Mouse (Mus musculus) embryo, embryonic 9.5 days (tissue): ENCODE data around the gene Tlk1.
"Not testable (repeated sequence)": the region's sequence is repeated elsewhere in the genome, so short reads cannot be mapped to it uniquely, and the experiment has no call there.

Experiments used
- DNase-seq: peaks from one replicate; pipeline ENCODE4 v3.0.0-alpha.2; 2017; ENCODE audit errors: extremely low spot score

Tlk1 gene

DNA sequence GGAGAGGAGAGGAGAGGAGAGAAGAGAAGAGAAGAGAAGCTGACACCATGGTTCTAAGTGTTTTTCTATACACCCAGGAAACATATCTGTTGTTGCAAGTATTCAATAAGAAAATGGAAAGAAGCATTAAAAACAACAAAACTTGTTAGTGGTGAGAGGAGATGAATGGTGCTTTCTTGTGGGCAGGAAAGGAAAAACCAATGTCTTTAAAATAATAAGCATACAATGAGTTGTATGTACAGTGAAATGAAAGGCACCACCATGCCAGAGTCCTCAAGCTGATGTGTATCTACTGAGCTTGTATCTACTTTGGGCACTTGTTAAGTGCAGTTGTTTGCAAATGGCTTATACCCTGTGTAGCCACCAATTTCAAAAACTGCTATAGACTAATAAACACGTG is 7.7 kb upstream of the Tlk1 start:
- DNase-seq: no peak

DNA sequence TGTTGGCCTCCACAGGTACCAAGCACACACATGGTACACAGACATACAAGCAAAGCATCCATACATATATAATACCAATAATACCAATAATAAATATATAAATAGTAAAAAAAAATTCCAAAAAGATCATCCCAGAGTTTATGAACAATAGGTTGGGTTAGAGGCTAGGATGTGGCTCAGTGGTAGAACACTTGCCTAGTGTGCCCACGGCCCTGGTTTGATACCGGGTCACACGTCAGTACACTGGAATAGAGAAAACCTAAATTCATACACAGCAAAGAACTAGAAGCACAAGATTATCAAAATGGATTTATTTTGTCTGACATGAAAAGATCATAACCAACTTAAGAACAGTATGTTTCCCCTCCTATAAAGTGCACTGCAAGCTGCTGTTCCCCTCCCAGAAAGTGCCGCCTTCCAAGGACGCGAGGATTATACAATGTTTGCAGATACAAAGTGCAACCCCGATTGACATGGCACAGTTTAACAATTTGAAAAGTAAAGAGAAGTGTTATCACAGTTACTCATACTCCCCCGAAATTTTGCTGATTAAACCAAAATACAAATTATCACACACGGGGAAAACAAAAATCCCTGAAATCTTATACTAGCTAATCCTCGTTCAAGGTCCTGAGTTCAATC is 6.3 kb upstream of the Tlk1 start:
- DNase-seq: no peak

DNA sequence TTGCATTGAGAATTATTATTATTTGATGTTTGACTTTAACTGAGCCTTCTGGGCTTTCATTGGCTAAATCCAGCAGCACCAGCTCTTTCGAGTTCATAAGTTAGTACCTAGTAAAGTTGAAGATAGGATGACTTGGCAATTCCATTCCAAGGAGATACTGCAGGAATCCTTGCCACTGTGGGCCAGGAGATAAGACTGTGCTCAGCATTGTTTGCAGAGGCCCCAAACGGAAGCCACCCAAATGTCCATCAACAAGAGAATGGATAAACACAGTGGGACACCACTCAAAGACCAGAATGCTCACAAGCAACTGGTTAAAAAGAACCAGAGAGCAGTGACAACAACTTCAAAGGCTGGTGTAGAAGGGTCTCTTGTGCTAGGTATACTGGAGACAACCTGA is 5.2 kb upstream of the Tlk1 start:
- DNase-seq: no peak

DNA sequence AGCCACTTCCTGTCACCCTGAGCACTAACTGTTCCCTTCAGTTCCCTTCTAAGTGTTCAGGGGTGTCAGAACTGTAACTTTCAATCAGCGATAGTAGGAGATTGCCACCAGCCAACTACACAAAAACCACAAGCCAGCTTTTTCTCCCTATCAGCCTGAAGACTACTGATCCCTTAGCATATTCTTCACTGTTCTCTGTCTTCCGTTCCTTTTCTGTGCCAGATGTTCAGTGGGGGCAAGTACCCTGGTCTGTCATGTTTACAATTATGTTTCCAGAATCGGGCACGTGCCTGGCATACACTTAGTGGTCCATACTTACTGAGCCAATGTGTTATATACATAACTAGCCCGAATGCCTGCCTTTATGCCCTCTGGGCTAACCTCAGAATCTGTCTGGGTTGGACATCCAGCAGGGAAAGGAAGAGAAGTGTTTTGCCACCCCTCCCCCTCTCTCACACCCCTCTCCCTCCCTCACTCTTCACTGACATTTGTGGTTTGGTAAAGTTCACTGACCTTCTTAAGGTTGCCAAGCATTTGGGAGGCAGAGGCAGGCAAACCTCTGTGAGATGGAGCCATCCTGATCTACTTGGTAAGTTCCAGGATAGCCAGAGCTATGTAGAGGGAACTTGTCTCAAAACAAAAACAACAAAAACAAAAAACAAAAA is 4.5 kb upstream of the Tlk1 start:
- no peak for DNase-seq

DNA sequence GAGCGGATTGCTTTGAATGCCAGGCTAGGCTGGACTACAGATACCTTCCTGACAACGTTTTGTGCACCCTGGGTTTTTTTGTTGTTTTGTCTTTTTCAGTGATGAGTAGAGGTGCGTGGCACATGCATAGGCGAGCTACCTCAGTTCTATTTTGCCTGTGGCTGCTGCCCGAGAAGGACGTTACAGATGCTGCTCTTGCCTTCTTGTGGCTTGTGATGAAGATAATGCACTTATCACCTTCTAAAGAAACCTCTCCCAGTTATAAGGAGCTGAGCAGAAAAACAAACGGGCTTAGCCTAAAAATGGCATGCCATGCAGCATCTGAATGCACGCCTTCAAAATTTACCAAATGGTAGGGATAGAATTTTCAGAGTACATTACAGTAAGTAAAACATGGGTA is 2.3 kb upstream of the Tlk1 start:
- DNase-seq: no peak

DNA sequence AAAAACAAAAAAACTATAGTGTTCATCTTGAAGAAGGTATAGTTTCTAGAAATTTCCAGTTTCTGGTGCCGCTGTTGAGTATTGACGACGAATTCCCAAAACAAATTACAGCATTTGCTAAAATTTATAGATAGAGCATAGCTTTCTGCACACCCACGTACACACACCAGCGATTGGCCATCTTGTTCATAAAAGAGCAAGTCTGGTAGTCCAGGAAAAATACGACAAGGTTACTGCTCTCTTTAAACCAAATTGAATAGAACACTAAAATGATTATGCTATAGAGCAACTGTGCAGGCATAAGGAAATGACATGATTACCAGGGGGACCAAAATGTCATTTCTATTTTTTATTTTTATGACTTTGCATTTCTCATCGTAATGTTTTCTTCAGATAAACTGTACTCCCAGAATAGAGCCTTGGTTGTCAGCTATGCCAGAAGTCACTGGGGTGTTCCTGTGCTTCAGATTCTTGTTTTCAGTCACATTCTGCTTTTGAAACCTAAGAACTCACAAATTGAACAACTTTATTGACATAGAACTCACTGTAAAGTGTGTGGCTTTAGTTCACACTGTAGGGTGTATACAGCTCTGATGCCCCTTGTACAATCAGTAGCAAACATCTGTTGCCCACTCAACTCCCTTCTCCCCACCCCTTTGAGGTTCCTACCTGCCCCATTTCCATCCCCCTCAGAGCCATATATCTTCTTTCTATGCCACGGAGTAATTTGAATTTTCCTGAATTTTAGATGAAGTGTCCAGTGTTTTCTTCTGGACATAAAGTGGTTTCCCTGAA is 1.1 kb upstream of the Tlk1 start:
- DNase-seq: no peak

DNA sequence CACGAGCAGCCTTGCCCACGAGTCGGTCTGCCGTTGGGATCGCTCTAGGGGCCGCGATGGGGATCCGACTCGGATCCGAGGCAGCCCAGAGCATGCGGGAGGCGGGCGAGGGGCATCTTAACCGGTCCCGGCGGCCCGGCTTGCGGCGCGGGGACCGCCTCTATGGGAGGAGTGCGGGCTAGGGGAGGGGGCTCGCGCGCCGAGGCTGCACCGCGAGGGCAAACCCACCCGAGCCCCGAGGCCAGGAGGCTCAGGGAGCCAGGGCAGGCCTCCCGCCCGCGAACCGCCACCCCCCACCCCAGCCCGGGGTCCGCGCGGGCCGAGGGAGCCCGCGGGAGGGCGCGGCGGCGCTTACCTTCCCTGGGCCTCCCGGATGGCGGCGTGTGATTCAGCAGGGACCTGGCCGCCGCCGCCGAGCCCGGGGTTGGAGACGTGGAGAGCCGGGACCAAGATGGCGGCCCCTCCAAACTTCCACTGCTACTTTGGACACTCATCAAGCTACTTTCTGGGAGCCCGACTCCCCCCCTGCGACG is 624 bp downstream of the Tlk1 start:
- DNase-seq: peak; percentile 84

DNA sequence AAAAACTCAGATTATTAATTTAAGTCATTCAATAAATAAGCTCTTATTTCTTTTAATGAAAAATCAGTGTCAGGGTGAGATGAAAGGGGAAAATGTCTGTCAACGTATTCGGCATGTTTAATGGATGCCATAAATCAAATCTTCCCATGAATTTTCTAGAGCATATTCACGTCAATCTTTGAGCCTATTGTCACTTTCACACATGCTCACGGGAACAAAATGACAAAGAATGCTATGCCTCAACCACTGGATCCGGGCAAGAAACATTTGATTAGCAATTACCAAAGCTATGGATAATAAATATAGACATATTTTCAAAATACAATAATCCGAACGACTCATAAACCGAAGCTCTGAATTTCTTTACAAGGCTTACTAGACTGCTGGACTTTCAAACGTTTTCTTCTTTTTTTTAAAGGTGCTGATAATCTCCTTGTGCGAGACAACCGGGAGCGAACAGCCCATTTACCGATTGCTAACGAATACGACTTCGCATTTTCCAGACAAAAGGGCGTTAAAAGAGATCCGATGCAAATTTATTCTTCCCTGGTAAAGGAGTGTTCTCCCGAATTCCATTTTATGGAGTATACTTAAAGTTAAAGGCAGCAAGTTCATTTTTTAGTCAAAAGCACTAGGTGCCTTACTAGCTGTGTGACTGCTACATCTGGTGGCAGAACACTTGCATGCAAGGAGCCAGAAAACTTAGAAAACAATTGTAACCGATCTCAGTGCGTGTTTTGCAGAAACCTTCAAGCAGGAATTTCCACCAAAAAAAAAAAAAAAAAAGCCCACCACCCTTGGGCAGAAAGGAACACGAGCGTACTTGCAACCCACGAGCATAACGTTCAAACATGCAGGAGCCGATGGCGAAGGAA is 1.4 kb downstream of the Tlk1 start:
- DNase-seq: no peak

DNA sequence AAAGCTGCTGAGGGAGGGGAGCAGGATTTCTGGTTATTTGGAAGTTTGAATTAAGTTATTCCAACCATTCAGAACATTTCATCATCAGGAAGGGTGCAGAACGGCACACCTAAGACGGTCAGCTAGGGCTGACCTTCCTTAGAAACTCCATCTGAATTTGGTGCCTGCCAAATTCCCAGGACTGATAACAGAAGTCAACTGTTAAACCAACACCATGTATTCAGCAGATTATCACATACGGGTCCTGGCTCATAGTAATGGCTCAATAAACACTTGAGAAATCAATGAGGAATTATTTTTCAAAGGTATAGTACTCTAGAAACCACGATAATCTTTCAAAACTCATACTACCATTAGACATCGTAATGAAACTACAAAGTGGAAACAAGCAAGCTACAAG is 2.1 kb downstream of the Tlk1 start:
- no peak for DNase-seq

DNA sequence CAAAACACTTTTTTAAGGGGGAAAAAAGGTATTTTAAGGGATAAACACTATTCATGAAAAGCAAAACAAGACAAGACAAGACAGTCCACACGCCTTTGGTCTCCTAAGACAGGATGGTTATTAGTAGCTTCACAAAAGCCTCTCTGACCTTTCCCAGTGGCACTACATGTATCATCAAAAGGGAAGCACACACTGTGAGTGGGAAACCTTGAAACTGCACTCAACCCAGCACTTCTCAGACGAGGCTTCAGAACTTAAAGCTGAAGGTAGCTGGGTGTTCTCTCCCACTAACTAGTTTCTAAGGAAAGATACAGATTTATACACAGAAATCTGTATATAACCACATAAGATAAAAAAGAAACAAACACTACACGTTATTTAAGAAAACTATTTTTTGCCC is 8.6 kb downstream of the Tlk1 start:
- no peak for DNase-seq

DNA sequence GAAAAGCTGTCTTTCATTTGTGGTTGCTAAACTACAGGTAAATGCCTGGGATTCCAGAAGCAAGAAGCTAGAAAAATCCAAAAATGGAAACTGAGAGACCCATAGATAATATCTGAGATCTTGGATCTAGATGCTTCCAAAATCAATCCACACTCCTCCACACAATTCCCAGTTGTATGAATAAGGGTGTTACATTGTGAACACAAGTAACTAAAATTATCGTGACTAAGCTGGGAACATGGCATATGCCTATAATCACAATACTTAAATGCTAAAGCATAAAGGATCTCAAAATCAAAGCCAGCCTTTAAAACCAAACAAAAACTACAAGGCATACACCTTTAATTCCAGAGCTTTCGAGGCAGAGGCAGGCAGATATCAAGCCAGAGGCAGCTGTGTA is 9.5 kb downstream of the Tlk1 start:
- no peak for DNase-seq

DNA sequence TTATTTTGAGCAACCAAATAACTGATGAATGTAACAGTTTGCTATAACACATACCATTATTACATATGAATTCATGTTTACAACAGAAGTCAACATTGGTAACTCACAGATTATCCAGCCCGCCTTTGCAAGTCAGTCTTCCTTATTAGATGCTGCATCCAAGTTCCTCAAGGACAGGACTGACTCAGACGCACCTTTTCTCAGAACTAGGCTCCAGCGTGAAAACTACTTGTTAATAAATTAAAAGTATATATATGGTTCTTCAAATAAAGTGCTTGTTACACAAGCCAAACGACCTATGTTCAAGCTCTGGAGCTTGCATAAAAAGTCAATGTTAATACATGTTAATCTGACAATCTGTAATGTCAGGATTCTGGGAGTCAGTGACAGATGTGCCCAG is 11.9 kb downstream of the Tlk1 start:
- DNase-seq: no peak

DNA sequence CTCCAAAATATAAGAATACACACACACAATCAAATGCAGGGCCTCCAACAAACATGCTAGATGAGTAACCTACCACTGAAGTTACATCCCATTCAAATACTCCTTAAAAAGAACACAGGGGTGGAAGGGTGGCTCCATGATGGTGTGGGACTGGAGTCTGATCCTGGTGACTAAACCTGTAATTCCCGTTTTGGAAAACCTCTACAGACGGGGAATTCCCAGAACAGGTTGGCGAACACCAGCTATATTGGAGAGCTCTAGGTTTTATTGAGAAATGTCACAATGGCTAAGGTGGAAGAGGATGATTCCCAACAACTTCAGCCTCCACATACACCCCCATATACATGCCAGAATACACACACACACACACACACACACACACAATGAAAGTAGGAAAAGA is 14.1 kb downstream of the Tlk1 start:
- DNase-seq: no peak

DNA sequence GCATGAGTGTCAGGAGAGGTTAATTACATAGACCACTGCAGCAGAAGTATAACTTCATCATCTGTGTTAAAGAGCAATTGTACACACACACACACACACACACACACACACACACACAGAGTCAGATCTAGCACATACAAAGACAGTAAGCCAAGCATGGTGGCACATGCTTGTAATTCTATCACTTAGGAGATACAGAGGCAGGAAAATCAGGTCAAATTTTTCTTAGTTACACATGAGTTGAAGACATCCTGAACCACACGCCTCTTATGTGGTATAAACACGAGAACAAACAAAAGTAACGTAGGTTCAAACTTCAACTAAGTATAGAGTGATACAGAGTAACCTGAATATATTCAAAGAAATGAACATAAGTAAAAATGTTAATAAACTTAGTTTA is 15.6 kb downstream of the Tlk1 start:
- no peak for DNase-seq

DNA sequence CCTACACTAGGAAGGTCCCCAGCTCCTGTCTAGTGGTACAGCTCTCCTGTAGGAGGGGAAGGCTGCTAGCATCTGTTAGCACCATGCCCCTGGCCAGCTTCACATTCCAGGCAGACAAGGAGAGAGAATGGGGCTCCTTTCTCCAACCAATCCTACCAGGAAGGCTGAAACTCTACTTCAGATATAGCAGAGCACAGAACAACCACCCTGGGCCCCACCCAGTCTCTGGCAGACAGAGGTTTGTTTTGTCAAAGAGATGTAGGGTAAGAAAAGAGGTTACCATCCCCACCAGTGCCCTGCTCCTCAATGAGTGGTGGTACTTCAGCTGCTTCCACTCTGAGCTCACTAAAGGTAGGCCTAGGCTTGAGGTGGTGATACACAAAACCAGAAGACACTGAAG is 16.8 kb downstream of the Tlk1 start:
- no peak for DNase-seq

DNA sequence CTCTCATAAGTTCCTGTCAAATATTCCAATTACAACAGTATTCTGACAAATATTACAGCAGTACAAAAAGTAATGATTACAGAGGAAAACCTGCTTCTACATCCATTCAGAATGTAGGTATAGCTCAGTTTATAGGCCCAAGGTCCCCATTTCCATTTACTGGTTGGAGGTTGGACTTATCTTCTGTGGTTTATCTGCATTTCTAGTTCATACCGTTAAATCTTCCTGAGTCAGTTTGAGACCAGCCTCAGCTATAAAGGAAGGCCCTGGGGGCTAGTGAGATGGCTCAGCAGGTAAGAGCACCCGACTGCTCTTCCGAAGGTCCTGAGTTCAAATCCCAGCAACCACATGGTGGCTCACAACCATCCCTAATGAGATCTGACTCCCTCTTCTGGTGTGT is 17.9 kb downstream of the Tlk1 start:
- not testable (repeated sequence) for DNase-seq

DNA sequence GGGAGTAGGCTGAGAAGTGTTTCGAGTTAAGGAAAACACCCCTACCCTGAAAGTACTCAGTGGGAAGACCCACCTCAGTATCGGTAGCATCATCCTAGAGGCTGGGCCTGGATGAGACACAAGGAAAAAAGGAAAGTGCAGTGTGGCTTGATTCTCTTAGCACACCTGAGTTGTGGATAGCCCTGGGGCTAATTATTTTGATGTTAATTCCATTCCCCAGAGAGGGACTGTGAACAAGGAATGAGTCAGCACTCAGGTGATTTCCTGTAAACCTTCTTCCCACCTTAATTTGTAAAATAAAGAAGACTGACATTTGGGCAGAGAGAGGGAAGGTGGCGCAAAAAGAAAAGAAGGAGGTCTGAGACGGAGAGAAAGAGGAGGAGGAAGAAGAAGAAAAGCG is 19.5 kb downstream of the Tlk1 start:
- DNase-seq: no peak

DNA sequence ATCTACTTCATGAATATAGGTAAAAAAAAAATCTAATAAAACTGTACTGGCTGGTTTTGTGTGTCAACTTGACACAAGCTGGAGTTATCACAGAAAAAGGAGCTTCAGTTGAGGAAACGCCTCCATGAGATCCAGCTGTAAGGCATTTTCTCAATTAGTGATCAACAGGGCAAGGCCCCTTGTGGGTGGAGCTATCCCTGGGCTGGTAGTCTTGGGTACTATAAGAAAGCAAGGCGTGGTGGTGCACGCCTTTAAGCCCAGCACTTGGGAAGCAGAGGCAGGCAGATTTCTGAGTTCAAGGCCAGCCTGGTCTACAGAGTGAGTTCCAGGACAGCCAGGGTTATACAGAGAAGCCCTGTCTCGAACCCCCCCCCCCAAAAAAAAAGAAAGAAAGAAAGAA is 21.8 kb downstream of the Tlk1 start:
- DNase-seq: not testable (repeated sequence)

DNA sequence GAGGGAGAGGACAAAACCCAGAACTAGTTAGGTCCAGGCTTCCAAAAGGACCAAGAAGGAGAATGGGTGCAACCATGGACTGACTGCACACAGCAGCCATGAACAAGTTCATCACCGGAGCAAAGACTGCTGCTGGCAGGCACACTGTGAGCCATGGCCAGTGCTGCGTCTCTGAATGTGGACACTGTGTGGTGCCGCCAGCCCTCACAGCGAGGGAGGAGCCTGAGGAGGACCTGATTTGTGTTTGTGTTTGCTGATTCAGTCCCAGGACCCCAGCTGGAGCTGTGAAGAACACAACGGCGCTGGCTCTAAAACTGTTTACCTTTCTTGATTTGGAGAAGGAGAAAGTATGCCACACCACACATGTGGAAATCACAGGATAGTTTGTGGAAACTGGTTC is 22.9 kb downstream of the Tlk1 start:
- no peak for DNase-seq

DNA sequence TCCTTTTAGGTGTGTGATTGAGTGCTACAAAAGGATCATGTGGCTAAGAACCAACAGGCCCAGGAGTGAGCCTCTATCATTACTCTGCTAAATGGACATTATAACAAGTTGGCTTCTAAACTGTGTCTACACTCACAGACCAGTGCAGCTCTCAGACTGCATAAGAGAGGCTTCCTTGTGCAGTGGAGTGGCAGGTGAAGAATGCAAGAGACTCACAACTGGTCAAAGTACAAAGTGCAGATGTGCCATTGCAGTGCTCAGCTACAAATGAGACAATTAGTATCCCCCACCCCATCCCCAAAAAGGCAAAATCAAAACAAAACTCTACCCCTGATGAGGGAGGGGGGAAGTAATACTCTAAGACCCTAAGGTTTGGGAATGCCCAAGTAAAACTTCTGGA is 24.0 kb downstream of the Tlk1 start:
- no peak for DNase-seq

DNA sequence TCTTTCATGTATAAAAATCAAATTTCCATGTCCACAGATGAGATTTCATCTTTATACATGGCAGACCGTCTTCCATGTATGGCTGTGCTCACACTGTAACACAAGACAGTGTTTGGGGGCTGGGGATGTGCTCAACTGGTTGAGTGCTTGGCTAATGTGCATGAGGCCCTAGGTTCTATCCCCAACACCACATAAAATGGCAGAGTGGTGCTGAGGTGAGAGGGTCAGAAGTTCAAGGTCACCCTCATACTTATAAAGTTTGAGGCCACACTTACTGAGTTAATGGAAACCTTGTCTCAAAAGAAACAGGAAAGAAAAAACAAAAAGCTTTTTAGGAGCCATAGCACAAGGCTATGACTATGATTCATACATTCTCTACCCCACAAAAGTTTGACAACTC is 25.1 kb downstream of the Tlk1 start:
- DNase-seq: no peak

DNA sequence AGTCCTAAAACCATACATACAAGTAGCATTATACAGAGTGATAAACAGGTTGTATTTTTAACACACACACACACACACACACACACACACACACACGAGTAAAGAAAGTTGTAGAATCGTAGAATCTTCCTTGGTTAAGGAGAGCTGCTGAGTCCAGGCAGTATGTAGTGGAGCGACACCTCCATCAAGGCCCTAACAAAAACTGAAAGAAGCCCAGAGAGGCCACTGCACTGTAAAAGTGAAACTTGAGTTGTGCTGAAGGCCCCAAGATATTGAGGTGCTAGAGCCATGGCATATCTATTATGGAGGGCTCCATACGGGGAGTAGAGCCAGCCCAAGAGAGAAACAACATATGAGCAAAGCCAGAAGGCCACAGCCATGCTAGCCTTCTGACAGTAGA is 32.3 kb downstream of the Tlk1 start:
- no peak for DNase-seq
